Mouse (Mus musculus) left cerebral cortex, postnatal 4 days (tissue): ENCODE results near the gene Amer2. TPM values are rescaled to one million over a fixed set of nuclear protein-coding genes. Genes with fewer than 3 reads are reported as not detected.
"Not testable (repeated sequence)": the region's sequence is repeated elsewhere in the genome, so short reads cannot be mapped to it uniquely, and the experiment has no call there.

ENCODE experiments used
- DNase-seq: peaks from one replicate; pipeline ENCODE4 v3.0.0-alpha.2; 2022
- intact Hi-C: fragments of 180-260 bp; cut with DNase I; formaldehyde crosslinking; loops from one replicate; pipeline ENCODE4 v1.15.1; 2025
- total RNA-seq, 2 experiments: library from RNA; stranded (reverse); gene quantifications; 2 replicates each; pipeline ENCODE4 v1.2.3; 2021

Amer2 gene
- total RNA-seq, result 10 to 100 TPM; 55.6 to 59.1 TPM

GRCm38 (mm10) chr14:60372821-60373309 is at the start of gene Amer2:
Gene Amer2 (plus strand): TSS chr14:60373259.
- intact Hi-C loops, result loop anchor here (10.0 kb wide), 1 partner anchor 312 kb away; no protein-coding TSS in a partner anchor
- peak; percentile 36 for DNase-seq

- intact Hi-C loops, result not testable (repeated sequence)
- peak; percentile 8 for DNase-seq
These were observed 33.1 kb upstream of the Amer2 start for GRCm38 (mm10) chr14:60340001-60340400.

GRCm38 (mm10) chr14:60340570-60340969 is 32.5 kb upstream of the Amer2 start:
- intact Hi-C loops, result no loop called here
- no peak for DNase-seq

- intact Hi-C loops, result no loop called here
- DNase-seq, result no peak
These were observed 27.7 kb upstream of the Amer2 start for GRCm38 (mm10) chr14:60345326-60345876.

GRCm38 (mm10) chr14:60358347-60358746 is 14.7 kb upstream of the Amer2 start:
- no peak for DNase-seq
- intact Hi-C loops, result no loop called here

GRCm38 (mm10) chr14:60361380-60362212 is 11.5 kb upstream of the Amer2 start:
- no peak for DNase-seq
- intact Hi-C loops, result no loop called here

- intact Hi-C loops, result no loop called here
- DNase-seq, result no peak
These were observed 6.3 kb upstream of the Amer2 start for GRCm38 (mm10) chr14:60366729-60367128.

- DNase-seq, result peak; percentile 27
- intact Hi-C loops, result no loop called here
These were observed 4.0 kb upstream of the Amer2 start for GRCm38 (mm10) chr14:60368769-60369666.

GRCm38 (mm10) chr14:60369667-60370315 is 3.3 kb upstream of the Amer2 start:
- DNase-seq, result peak; percentile 39
- intact Hi-C loops, result loop anchor here (10.0 kb wide), 1 partner anchor 315 kb away; no protein-coding TSS in a partner anchor

- intact Hi-C loops, result loop anchor here (5.0 to 10.0 kb wide), 2 partner anchors 75 to 308 kb away; no protein-coding TSS in a partner anchor
- DNase-seq, result no peak
These were observed 4.0 kb downstream of the Amer2 start for GRCm38 (mm10) chr14:60377107-60377506.

GRCm38 (mm10) chr14:60377546-60377945 is 4.5 kb downstream of the Amer2 start:
- peak; percentile 70 for DNase-seq
- intact Hi-C loops, result loop anchor here (5.0 to 10.0 kb wide), 2 partner anchors 75 to 307 kb away; no protein-coding TSS in a partner anchor

- DNase-seq, result peak; percentile 93
- intact Hi-C loops, result loop anchor here (5.0 to 10.0 kb wide), 2 partner anchors 76 to 307 kb away; no protein-coding TSS in a partner anchor
These were observed 5.1 kb downstream of the Amer2 start for GRCm38 (mm10) chr14:60378057-60378565.

- intact Hi-C loops, result loop anchor here (5.0 to 10.0 kb wide), 2 partner anchors 76 to 306 kb away; no protein-coding TSS in a partner anchor
- peak; percentile 49 for DNase-seq
These were observed 5.7 kb downstream of the Amer2 start for GRCm38 (mm10) chr14:60378566-60379322.

GRCm38 (mm10) chr14:60379323-60379957 is 6.4 kb downstream of the Amer2 start:
- DNase-seq, result peak; percentile 39
- intact Hi-C loops, result loop anchor here (5.0 to 10.0 kb wide), 2 partner anchors 77 to 305 kb away; no protein-coding TSS in a partner anchor

- intact Hi-C loops, result loop anchor here (5.0 to 10.0 kb wide), 3 partner anchors 78 to 305 kb away; no protein-coding TSS in a partner anchor
- DNase-seq, result no peak
These were observed 6.9 kb downstream of the Amer2 start for GRCm38 (mm10) chr14:60379958-60380330.

GRCm38 (mm10) chr14:60381671-60382070 is 8.6 kb downstream of the Amer2 start:
- intact Hi-C loops, result loop anchor here (10.0 kb wide), 1 partner anchor 103 kb away; no protein-coding TSS in a partner anchor
- no peak for DNase-seq

GRCm38 (mm10) chr14:60383816-60384215 is 10.8 kb downstream of the Amer2 start:
- intact Hi-C loops, result loop anchor here (10.0 kb wide), 1 partner anchor 101 kb away; no protein-coding TSS in a partner anchor
- peak; percentile 55 for DNase-seq

- no peak for DNase-seq
- intact Hi-C loops, result loop anchor here (10.0 kb wide), 1 partner anchor 101 kb away; no protein-coding TSS in a partner anchor
These were observed 11.2 kb downstream of the Amer2 start for GRCm38 (mm10) chr14:60384269-60384668.
